Mouse (Mus musculus) E14TG2a.4 (cell line): ENCODE data around the gene Add2.

Source experiments
- H3K27me3 ChIP-seq: 2 replicates; pipeline ENCODE4 v1.6.1; 2014; ENCODE audit warnings: low read length, control low read depth; ENCODE audit not compliant: insufficient read depth
- H3K36me3 ChIP-seq: 2 replicates; pipeline ENCODE4 v1.6.1; 2014; ENCODE audit warnings: low read length, control low read depth; ENCODE audit not compliant: insufficient read depth
- H3K4me1 ChIP-seq: replicated peaks from 2 replicates; pipeline ENCODE4 v1.6.1; 2014; ENCODE audit warnings: low read depth, low read length, control low read depth
- H3K4me3 ChIP-seq: replicated peaks from 2 replicates; pipeline ENCODE4 v1.5.1; 2014; ENCODE audit warnings: mild to moderate bottlenecking, low read length
- H3K9me3 ChIP-seq: 2 replicates; pipeline ENCODE4 v1.6.1; 2014; ENCODE audit warnings: low read length, control low read depth
- CTCF ChIP-seq: conservative IDR thresholded peaks from 2 replicates; pipeline ENCODE4 v1.5.1; 2014; ENCODE audit warnings: low read length
- NANOG ChIP-seq: IDR thresholded peaks from 2 replicates; pipeline ENCODE4 v1.6.1; 2014; ENCODE audit warnings: borderline replicate concordance, low read length, mixed read lengths
- POU5F1 ChIP-seq: IDR thresholded peaks from 2 replicates; pipeline ENCODE4 v1.6.1; 2014; ENCODE audit warnings: low read length, borderline replicate concordance

Add2 gene

GRCm38 (mm10) chr6:86152676-86153075 lies 124.2 kb downstream of the Add2 start:
- TF ChIP-seq CTCF (no peak), POU5F1 (no peak)
- Histone ChIP-seq H3K4me3 (no peak overlapping the region), H3K9me3 (peaks cover 8% of the 10 kb centered on the region; the same call in 1 of the 2 replicates), H3K36me3 (no peaks in the 10 kb centered on the region), H3K27me3 (peaks cover 25% of the 10 kb centered on the region; the same call in 1 of the 2 replicates), H3K4me1 (peaks cover 9% of the 10 kb centered on the region)

GRCm38 (mm10) chr6:86153436-86153990 lies 125.0 kb downstream of the Add2 start:
- TF ChIP-seq CTCF (no peak), POU5F1 (no peak), NANOG (no peak)
- peaks cover 11% of the 10 kb centered on the region for H3K4me1 ChIP-seq
- peaks cover 8% of the 10 kb centered on the region; the same call in 1 of the 2 replicates for H3K9me3 ChIP-seq
- no peaks in the 10 kb centered on the region for H3K36me3 ChIP-seq
- H3K27me3 ChIP-seq, result peaks cover 25% of the 10 kb centered on the region; the same call in 1 of the 2 replicates
- no peak overlapping the region for H3K4me3 ChIP-seq

- no peak overlapping the region for H3K4me3 ChIP-seq
Measured at GRCm38 (mm10) chr6:86154006-86154405, 125.5 kb downstream of the Add2 start.

GRCm38 (mm10) chr6:86154481-86154880 lies 126.0 kb downstream of the Add2 start:
- Histone ChIP-seq H3K27me3 (peaks cover 22% of the 10 kb centered on the region; the same call in 1 of the 2 replicates), H3K4me1 (peaks cover 11% of the 10 kb centered on the region), H3K4me3 (no peak overlapping the region), H3K36me3 (no peaks in the 10 kb centered on the region), H3K9me3 (peaks cover 8% of the 10 kb centered on the region; the same call in 1 of the 2 replicates)
- no peak for TF ChIP-seq NANOG
- no peak for TF ChIP-seq CTCF
- TF ChIP-seq POU5F1, result no peak

More at GRCm38 (mm10) chr6:86154006-86154405, 125.5 kb downstream of the Add2 start:
- Histone ChIP-seq H3K36me3 (no peaks in the 10 kb centered on the region), H3K4me1 (peaks cover 11% of the 10 kb centered on the region), H3K27me3 (peaks cover 25% of the 10 kb centered on the region; the same call in 1 of the 2 replicates), H3K9me3 (peaks cover 8% of the 10 kb centered on the region; the same call in 1 of the 2 replicates)
- TF ChIP-seq CTCF (no peak), NANOG (no peak), POU5F1 (no peak)

GRCm38 (mm10) chr6:86157253-86158234 lies 129.1 kb downstream of the Add2 start:
- peaks cover 8% of the 10 kb centered on the region; the same call in 1 of the 2 replicates for H3K9me3 ChIP-seq
- peaks cover 18% of the 10 kb centered on the region; the same call in 1 of the 2 replicates for H3K27me3 ChIP-seq
- TF ChIP-seq POU5F1 (no peak), CTCF (peak; percentile 82)
- peaks cover 13% of the 10 kb centered on the region for H3K4me1 ChIP-seq
- peak overlapping the region; percentile 35; the same call in 1 of the 2 replicates for H3K4me3 ChIP-seq
- no peaks in the 10 kb centered on the region for H3K36me3 ChIP-seq

GRCm38 (mm10) chr6:86160878-86161277 lies 132.4 kb downstream of the Add2 start:
- Histone ChIP-seq H3K4me1 (peaks cover 13% of the 10 kb centered on the region), H3K36me3 (no peaks in the 10 kb centered on the region), H3K9me3 (no peaks in the 10 kb centered on the region), H3K4me3 (no peak overlapping the region), H3K27me3 (peaks cover 7% of the 10 kb centered on the region; the same call in 1 of the 2 replicates)
- TF ChIP-seq POU5F1 (no peak), NANOG (no peak), CTCF (no peak)

GRCm38 (mm10) chr6:86161586-86161985 lies 133.1 kb downstream of the Add2 start:
- Histone ChIP-seq H3K9me3 (no peaks in the 10 kb centered on the region), H3K36me3 (no peaks in the 10 kb centered on the region), H3K27me3 (peaks cover 2% of the 10 kb centered on the region; the same call in 1 of the 2 replicates), H3K4me3 (no peak overlapping the region), H3K4me1 (peaks cover 13% of the 10 kb centered on the region)
- no peak for TF ChIP-seq POU5F1
- no peak for TF ChIP-seq NANOG

- H3K27me3 ChIP-seq, result peaks cover 2% of the 10 kb centered on the region; the same call in 1 of the 2 replicates
- 0 out of 2 replicates have a peak, but pooled peaks cover 2% of the 10 kb centered on the region for H3K4me1 ChIP-seq
- TF ChIP-seq CTCF (no peak), POU5F1 (no peak), NANOG (no peak)
- no peaks in the 10 kb centered on the region for H3K36me3 ChIP-seq
- H3K9me3 ChIP-seq, result no peaks in the 10 kb centered on the region
- no peak overlapping the region for H3K4me3 ChIP-seq
Measured at GRCm38 (mm10) chr6:86164028-86164427, 135.5 kb downstream of the Add2 start.
